Comparison of ENCODE assay signal across 25 mouse cellular contexts in the genomic region with DNA sequence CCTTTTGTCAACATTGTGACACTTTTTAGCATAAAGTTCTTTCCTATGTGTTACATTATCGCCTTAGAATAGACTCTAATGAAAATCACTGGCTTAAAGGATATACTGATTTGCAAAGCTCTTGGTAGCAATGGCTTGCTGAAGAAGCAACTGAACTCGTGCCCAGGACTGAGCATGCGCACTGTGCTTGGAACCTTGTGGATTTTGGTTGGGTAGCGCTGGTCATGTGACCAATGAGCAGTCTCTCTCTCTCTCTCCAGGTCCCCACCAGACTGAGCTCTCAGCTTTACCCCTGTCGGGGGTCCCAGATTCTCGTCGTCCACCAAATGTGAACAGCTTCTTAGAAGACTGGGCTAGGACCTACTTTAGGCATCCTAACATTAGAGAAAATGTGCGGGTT. TPM values are rescaled to one million over a fixed set of nuclear protein-coding genes. Genes with fewer than 3 reads are reported as not detected.
A peak's percentile ranks its signal among the peaks of the same experiment; 100 is the strongest.
DNase-seq lines count a peak whose midpoint lies in the region; ATAC-seq lines count a peak whose summit lies in the region.
"Had no signal": no experiment of that assay in that cellular context is flagged by ENCODE, and none has a peak within 500 bp of the region (broad histone marks: within the 10 kb centered on the region; RNA-seq: fewer than 3 reads in every experiment).

No protein-coding gene starts in this region.

- DNase-seq in ES-CJ7 (ENCODE audit: low read depth, low spot score) (peak; percentile 73), R1 (ENCODE audit: low read depth, low spot score) (peak; percentile 81)
- DNase-seq in frontal cortex, postnatal 36 days (ENCODE audit: low spot score in 2 of 2), result no peak
- DNase-seq: adrenal gland, adult 2 months; adrenal gland, postnatal 10 days; adrenal gland, postnatal 25 days; cerebellum, adult 11 months; cerebellum, adult 18-20 months; cerebellum, adult 8-10 months; cerebellum, adult 9-11 months; cerebellum, postnatal 14 days; cerebellum, postnatal 36 days; embryo, embryonic 11 days had no signal

- H3K36me3 ChIP-seq in hindbrain, embryonic 13.5 days, result no peaks in the 10 kb centered on the region
- H3K36me3 ChIP-seq: embryonic facial prominence, embryonic 13.5 days; embryonic facial prominence, embryonic 15.5 days; forebrain, embryonic 10.5 days; forebrain, embryonic 12.5 days had no signal

- H3K27me3 ChIP-seq in hindbrain, embryonic 13.5 days, result 0 out of 2 replicates have a peak, but pooled peaks cover 9% of the 10 kb centered on the region
- H3K27me3 ChIP-seq: embryonic facial prominence, embryonic 15.5 days; Patski had no signal

- no peak overlapping the region for H3K9ac ChIP-seq in hindbrain, embryonic 13.5 days
- H3K9ac ChIP-seq: embryonic facial prominence, embryonic 13.5 days; embryonic facial prominence, embryonic 15.5 days; forebrain, embryonic 12.5 days had no signal

- H3K27ac ChIP-seq in hindbrain, embryonic 13.5 days, result no peak overlapping the region
- H3K27ac ChIP-seq: embryonic facial prominence, embryonic 13.5 days; embryonic facial prominence, embryonic 15.5 days; forebrain, embryonic 10.5 days; forebrain, embryonic 12.5 days had no signal

- H3K4me1 ChIP-seq in hindbrain, embryonic 13.5 days (replicated peaks), result peaks cover 7% of the 10 kb centered on the region; the same call in 1 of the 2 replicates
- H3K4me1 ChIP-seq: forebrain, embryonic 12.5 days had no signal

- H3K9me3 ChIP-seq in hindbrain, embryonic 13.5 days, result 0 out of 2 replicates have a peak, but pooled peaks cover 3% of the 10 kb centered on the region
- H3K9me3 ChIP-seq: embryonic facial prominence, embryonic 13.5 days; embryonic facial prominence, embryonic 15.5 days had no signal

- H3K4me3 ChIP-seq in hindbrain, embryonic 13.5 days, result no peak overlapping the region
- H3K4me3 ChIP-seq: embryonic facial prominence, embryonic 13.5 days; embryonic facial prominence, embryonic 15.5 days; erythroblast, embryonic 14.5 days; forebrain, embryonic 10.5 days; forebrain, embryonic 12.5 days had no signal

- no peak overlapping the region for H3K4me2 ChIP-seq in hindbrain, embryonic 13.5 days
- H3K4me2 ChIP-seq: embryonic facial prominence, embryonic 13.5 days; embryonic facial prominence, embryonic 15.5 days; forebrain, embryonic 12.5 days had no signal

- ATAC-seq in megakaryocyte, adult 5-6 weeks (ENCODE audit: poor library complexity, severe bottlenecking), result no peak
- ATAC-seq in hindbrain, embryonic 13.5 days (ENCODE audit: low FRiP score), result no peak
- ATAC-seq: CD4-positive, CD25-positive, alpha-beta regulatory T cell, adult 4 months; forebrain, embryonic 14.5 days; forebrain, embryonic 16.5 days; Patski had no signal

- 83% methylated on average over 8 of the region's 8 CpGs for WGBS in hindbrain, embryonic 13.5 days

RNA-seq across cellular contexts. Expression of gene Scn8a, which starts 32.9 kb away (rescaled TPM):
- not detected in 2 replicates for total RNA-seq in megakaryocyte, adult 5-6 weeks (2015)
- under 0.01 TPM in 1 of 2 replicates, not detected in the other for total RNA-seq in megakaryocyte, adult 5-6 weeks (2017)
- 18.8 and 19.7 TPM in 2 replicates for polyA plus RNA-seq in hindbrain, embryonic 13.5 days (2015; fragmentation: Nextera tagmentation; extraction: Ambion mirVana)
- total RNA-seq: common myeloid progenitor, adult 5-6 weeks had no signal
- polyA plus RNA-seq: erythroblast, embryonic 14.5 days had no signal

Comparison
In these comparisons a context has a peak if more than half of its experiments do, and no peak if none do; other contexts are left out.
1. DNase-seq: peak in ES-CJ7 (single experiment) and R1 (single experiment); none in frontal cortex, postnatal 36 days (0 of 2).